Mouse (Mus musculus) MEL (cell line): ENCODE measurements at regions not wholly inside any gene's neighbourhood (a gene's known extent, or its start where the extent isn't known, plus 50 kb on each side); places are given as distances from the start of the nearest gene placed in this dataset.

Experiments used
- DNase-seq: peaks from one replicate; pipeline ENCODE4 v3.0.0; 2011; ENCODE audit warnings: low read depth, low spot score
- H3K27ac ChIP-seq: 2 replicates; pipeline ENCODE4 v1.5.1; 2012; ENCODE audit warnings: low read depth, mild to moderate bottlenecking, control low read depth, low read length, moderate library complexity; ENCODE audit not compliant: control insufficient read depth
- H3K27me3 ChIP-seq, 2 experiments: fragments of 150-350 bp in 1 of 2; sonication (generic) in 1 of 2; 2 replicates each; pipeline ENCODE4 v1.6.1; 2012; ENCODE audit warnings: low read length in 2 of 2, mild to moderate bottlenecking in 2 of 2, improper control_type of control experiment in 1 of 2, moderate library complexity in 1 of 2; ENCODE audit not compliant: insufficient read depth in 2 of 2, control insufficient read depth in 1 of 2
- H3K36me3 ChIP-seq, 2 experiments: 2 replicates each; pipeline ENCODE4 v1.6.1; 2012 to 2014; ENCODE audit warnings: low read length in 2 of 2, improper control_type of control experiment in 1 of 2, inconsistent platforms in 1 of 2, mild to moderate bottlenecking in 1 of 2; ENCODE audit not compliant: insufficient read depth in 2 of 2, control insufficient read depth in 1 of 2
- H3K4me1 ChIP-seq, 2 experiments: fragments of 150-350 bp in 1 of 2; sonication (generic) in 1 of 2; 2 replicates each; pipeline ENCODE4 v1.6.1; 2012; ENCODE audit warnings: low read length in 2 of 2, improper control_type of control experiment in 1 of 2, mild to moderate bottlenecking in 1 of 2; ENCODE audit not compliant: insufficient read depth in 2 of 2, control insufficient read depth in 1 of 2
- H3K4me3 ChIP-seq, 2 experiments: fragments of 150-350 bp in 1 of 2; sonication (generic) in 1 of 2; 2 replicates each; pipeline ENCODE4 v1.5.1; 2012; ENCODE audit warnings: low read depth in 2 of 2, low read length in 2 of 2, mild to moderate bottlenecking in 2 of 2, moderate library complexity in 2 of 2, control low read depth in 1 of 2, improper control_type of control experiment in 1 of 2; ENCODE audit not compliant: control insufficient read depth in 1 of 2, insufficient read depth in 1 of 2
- H3K79me2 ChIP-seq: 2 replicates; pipeline ENCODE4 v1.6.1; 2012; ENCODE audit warnings: mild to moderate bottlenecking, low read length, moderate library complexity; ENCODE audit not compliant: control insufficient read depth, poor library complexity, insufficient read depth
- H3K9ac ChIP-seq: 2 replicates; pipeline ENCODE4 v1.6.1; 2012; ENCODE audit warnings: low read depth, mild to moderate bottlenecking, control low read depth, low read length, moderate library complexity; ENCODE audit not compliant: control insufficient read depth, poor library complexity, severe bottlenecking
- H3K9me3 ChIP-seq: fragments of 150-350 bp; sonication (generic); replicated peaks from 2 replicates; pipeline ENCODE4 v1.6.1; 2012; ENCODE audit warnings: mild to moderate bottlenecking, low read length, improper control_type of control experiment, moderate library complexity; ENCODE audit not compliant: insufficient read depth
- CHD1 ChIP-seq: IDR thresholded peaks from 2 replicates; pipeline ENCODE4 v1.6.1; 2012; ENCODE audit warnings: low read depth, mild to moderate bottlenecking, inconsistent platforms, low read length, improper control_type of control experiment
- CHD2 ChIP-seq: IDR thresholded peaks from 2 replicates; pipeline ENCODE4 v1.6.1; 2011; ENCODE audit warnings: low read length, improper control_type of control experiment
- CTCF ChIP-seq, 3 experiments: IDR thresholded peaks in 2 of 3; conservative IDR thresholded peaks in 1 of 3; 2 replicates each; pipeline ENCODE4 v1.5.1; 2011 to 2012; ENCODE audit warnings: low read length in 3 of 3, low read depth in 2 of 3, mild to moderate bottlenecking in 2 of 3, improper control_type of control experiment in 1 of 3, inconsistent platforms in 1 of 3, mixed read lengths in 1 of 3, moderate library complexity in 1 of 3; ENCODE audit not compliant: control insufficient read depth in 1 of 3, insufficient read depth in 1 of 3, poor library complexity in 1 of 3, severe bottlenecking in 1 of 3
- E2F4 ChIP-seq: IDR thresholded peaks from 2 replicates; pipeline ENCODE4 v1.6.1; 2011; ENCODE audit warnings: low read depth, low read length, improper control_type of control experiment, borderline replicate concordance
- ELF1 ChIP-seq: IDR thresholded peaks from 2 replicates; pipeline ENCODE4 v1.6.1; 2014; ENCODE audit warnings: low read depth, mild to moderate bottlenecking, inconsistent platforms, low read length, improper control_type of control experiment, moderate library complexity
- EP300 ChIP-seq, 2 experiments: IDR thresholded peaks; 2 replicates each; pipeline ENCODE4 v1.6.1; 2011; ENCODE audit warnings: improper control_type of control experiment in 2 of 2, low read length in 2 of 2, low read depth in 1 of 2, mild to moderate bottlenecking in 1 of 2
- ETS1 ChIP-seq: IDR thresholded peaks from 2 replicates; pipeline ENCODE4 v1.6.1; 2012; ENCODE audit warnings: low read depth, mild to moderate bottlenecking, inconsistent platforms, low read length, improper control_type of control experiment, moderate library complexity
- GATA1 ChIP-seq: IDR thresholded peaks from 2 replicates; pipeline ENCODE4 v1.6.1; 2011; ENCODE audit warnings: low read depth, low read length, improper control_type of control experiment
- HCFC1 ChIP-seq: IDR thresholded peaks from 2 replicates; pipeline ENCODE4 v1.6.1; 2012; ENCODE audit warnings: low read depth, mild to moderate bottlenecking, inconsistent platforms, low read length, improper control_type of control experiment, moderate library complexity
- MAX ChIP-seq: IDR thresholded peaks from 2 replicates; pipeline ENCODE4 v1.6.1; 2011; ENCODE audit warnings: low read length, improper control_type of control experiment
- MAZ ChIP-seq: IDR thresholded peaks from 2 replicates; pipeline ENCODE4 v1.6.1; 2012; ENCODE audit warnings: low read depth, mild to moderate bottlenecking, inconsistent platforms, low read length, improper control_type of control experiment
- MEF2A ChIP-seq: IDR thresholded peaks from 2 replicates; pipeline ENCODE4 v1.6.1; 2014; ENCODE audit warnings: low read depth, mild to moderate bottlenecking, inconsistent platforms, low read length, improper control_type of control experiment; ENCODE audit not compliant: poor library complexity, insufficient replicate concordance, severe bottlenecking; ENCODE audit errors: extremely low read depth
- MXI1 ChIP-seq: IDR thresholded peaks from 2 replicates; pipeline ENCODE4 v1.6.1; 2011; ENCODE audit warnings: mild to moderate bottlenecking, low read depth, low read length, improper control_type of control experiment
- MYB ChIP-seq: IDR thresholded peaks from 2 replicates; pipeline ENCODE4 v1.6.1; 2011; ENCODE audit warnings: mild to moderate bottlenecking, low read depth, low read length, improper control_type of control experiment
- NELFE ChIP-seq: IDR thresholded peaks from 2 replicates; pipeline ENCODE4 v1.6.1; 2011; ENCODE audit warnings: low read depth, low read length, improper control_type of control experiment
- POLR2A ChIP-seq, 2 experiments: IDR thresholded peaks; 2 replicates each; pipeline ENCODE4 v1.6.1; 2011 to 2012; ENCODE audit warnings: low read length in 2 of 2, mild to moderate bottlenecking in 2 of 2, control low read depth in 1 of 2, improper control_type of control experiment in 1 of 2, low read depth in 1 of 2, moderate library complexity in 1 of 2; ENCODE audit not compliant: control insufficient read depth in 1 of 2, insufficient read depth in 1 of 2, poor library complexity in 1 of 2
- POLR2AphosphoS2 ChIP-seq: IDR thresholded peaks from 2 replicates; pipeline ENCODE4 v1.6.1; 2011; ENCODE audit warnings: low read length, improper control_type of control experiment
- RAD21 ChIP-seq: IDR thresholded peaks from 2 replicates; pipeline ENCODE4 v1.6.1; 2011; ENCODE audit warnings: mild to moderate bottlenecking, low read depth, low read length, improper control_type of control experiment
- SIN3A ChIP-seq: IDR thresholded peaks from 2 replicates; pipeline ENCODE4 v1.6.1; 2012; ENCODE audit warnings: low read length, improper control_type of control experiment, inconsistent platforms
- TBP ChIP-seq: IDR thresholded peaks from 2 replicates; pipeline ENCODE4 v1.8.0; 2011; ENCODE audit warnings: low read depth, low read length, improper control_type of control experiment
- TCF12 ChIP-seq: IDR thresholded peaks from 2 replicates; pipeline ENCODE4 v1.6.1; 2014; ENCODE audit warnings: low read depth, mild to moderate bottlenecking, inconsistent platforms, low read length, improper control_type of control experiment, moderate library complexity
- ZKSCAN1 ChIP-seq: IDR thresholded peaks from 2 replicates; pipeline ENCODE4 v1.6.1; 2012; ENCODE audit warnings: low read depth, mild to moderate bottlenecking, inconsistent platforms, low read length, improper control_type of control experiment, moderate library complexity

DNA sequence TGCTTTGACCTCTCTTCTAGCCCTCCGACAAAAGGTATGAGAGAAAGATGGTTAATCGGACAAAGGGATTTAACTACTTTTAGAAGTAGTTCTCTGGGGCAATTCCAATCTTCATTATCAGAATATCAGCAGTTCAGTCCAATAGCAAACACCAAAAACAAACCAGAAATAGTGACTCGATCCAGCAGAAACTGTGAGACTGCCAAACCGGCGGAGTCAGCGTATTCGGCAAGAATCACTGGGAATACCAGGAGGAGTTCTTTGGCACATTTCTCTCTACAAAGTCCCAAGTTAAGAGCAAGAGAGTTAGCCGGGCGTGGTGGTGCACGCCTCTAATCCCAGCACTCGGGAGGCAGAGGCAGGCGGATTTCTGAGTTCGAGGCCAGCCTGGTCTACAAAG, 164.5 kb downstream of the Lnpk start:
- H3K9me3 ChIP-seq = no peaks in the 10 kb centered on the region
- H3K4me3 ChIP-seq = no peak overlapping the region
- no peaks in the 10 kb centered on the region for H3K4me1 ChIP-seq
- H3K36me3 ChIP-seq = no peaks in the 10 kb centered on the region
- DNase-seq = no peak
- no peaks in the 10 kb centered on the region for H3K79me2 ChIP-seq
- H3K27ac ChIP-seq = no peak overlapping the region
- no peaks in the 10 kb centered on the region for H3K27me3 ChIP-seq
- TF ChIP-seq TBP (no peak), MXI1 (no peak), MEF2A (no peak), ELF1 (no peak), GATA1 (no peak), POLR2A (IDR thresholded peaks at IDR 0.05; ENCODE audit: control insufficient read depth in 1 of 2, insufficient read depth in 1 of 2, low read depth in 1 of 2, low read length in 2 of 2, poor library complexity in 1 of 2) (no peak), POLR2AphosphoS2 (no peak), CTCF (IDR thresholded peaks at IDR 0.05 in 2 of 3, conservative IDR thresholded peaks at IDR 0.05 in 1 of 3; ENCODE audit: control insufficient read depth in 1 of 3, insufficient read depth in 1 of 3, low read depth in 2 of 3, low read length in 3 of 3, poor library complexity in 1 of 3, severe bottlenecking in 1 of 3) (no peak), E2F4 (no peak), MYB (no peak), HCFC1 (no peak), ZKSCAN1 (no peak), SIN3A (no peak), MAX (no peak), CHD2 (no peak)
- no peak overlapping the region for H3K9ac ChIP-seq

DNA sequence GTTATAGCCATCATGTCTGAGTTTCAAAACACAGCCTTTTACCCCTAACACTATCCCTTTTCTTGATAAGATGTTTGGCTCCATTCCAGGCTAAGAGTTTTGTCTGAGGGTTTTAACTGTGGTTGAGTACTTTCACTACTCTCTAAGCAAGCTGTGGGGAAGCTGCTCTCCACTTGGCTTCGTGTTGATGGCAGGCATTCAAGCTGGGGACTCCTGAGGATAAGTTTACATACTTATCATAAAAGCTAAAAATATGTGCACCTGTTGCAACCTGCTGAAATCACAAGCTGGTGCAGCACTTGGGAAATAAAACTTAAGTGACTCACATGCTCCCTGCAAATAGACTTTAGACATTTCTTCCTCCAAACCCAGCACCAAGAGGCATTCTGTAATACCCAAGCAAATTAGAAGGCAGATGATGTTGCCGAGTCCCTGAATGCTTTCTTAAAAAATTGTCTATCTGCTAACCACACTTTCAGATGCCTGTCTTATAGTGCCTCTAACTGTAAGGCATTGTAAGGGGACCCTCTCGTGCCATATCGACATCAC, 169.3 kb downstream of the Lnpk start:
- Histone ChIP-seq H3K27me3 (peaks cover 6 to 11% of the 10 kb centered on the region in 2 experiments; a peak in 3 of 4 replicates), H3K79me2 (no peaks in the 10 kb centered on the region), H3K9ac (no peak overlapping the region), H3K9me3 (no peaks in the 10 kb centered on the region), H3K4me1 (no peaks in the 10 kb centered on the region), H3K36me3 (no peaks in the 10 kb centered on the region), H3K27ac (no peak overlapping the region), H3K4me3 (no peak overlapping the region)
- peak; percentile 14 for DNase-seq
- TF ChIP-seq ELF1 (no peak), EP300 (IDR thresholded peaks at IDR 0.05; ENCODE audit: low read depth in 1 of 2, low read length in 2 of 2) (no peak), MAZ (no peak), CTCF (IDR thresholded peaks at IDR 0.05 in 2 of 3, conservative IDR thresholded peaks at IDR 0.05 in 1 of 3; ENCODE audit: control insufficient read depth in 1 of 3, insufficient read depth in 1 of 3, low read depth in 2 of 3, low read length in 3 of 3, poor library complexity in 1 of 3, severe bottlenecking in 1 of 3) (no peak), RAD21 (no peak), ETS1 (no peak), NELFE (no peak), TCF12 (no peak), POLR2AphosphoS2 (no peak), CHD2 (no peak), MEF2A (no peak), CHD1 (no peak)
